Mouse (Mus musculus) gastrocnemius, postnatal 36 days (tissue): Measurements from ENCODE around the gene Adcy4. TPM values are rescaled to one million over a fixed set of nuclear protein-coding genes. Genes with fewer than 3 reads are reported as not detected.

Experiments used
- DNase-seq, 2 experiments: peaks; one replicate each; pipeline ENCODE4 v3.0.0; 2022
- intact Hi-C: fragments of 180-260 bp; cut with DNase I; formaldehyde crosslinking; loops from one replicate; pipeline ENCODE4 v1.15.1; 2025
- total RNA-seq, 2 experiments: library from RNA; stranded (reverse); gene quantifications; 2 replicates each; pipeline ENCODE4 v1.2.3; 2021

Adcy4 gene
- total RNA-seq, 2 experiments from 2014 or later = 5.3 to 6.5 TPM

DNA sequence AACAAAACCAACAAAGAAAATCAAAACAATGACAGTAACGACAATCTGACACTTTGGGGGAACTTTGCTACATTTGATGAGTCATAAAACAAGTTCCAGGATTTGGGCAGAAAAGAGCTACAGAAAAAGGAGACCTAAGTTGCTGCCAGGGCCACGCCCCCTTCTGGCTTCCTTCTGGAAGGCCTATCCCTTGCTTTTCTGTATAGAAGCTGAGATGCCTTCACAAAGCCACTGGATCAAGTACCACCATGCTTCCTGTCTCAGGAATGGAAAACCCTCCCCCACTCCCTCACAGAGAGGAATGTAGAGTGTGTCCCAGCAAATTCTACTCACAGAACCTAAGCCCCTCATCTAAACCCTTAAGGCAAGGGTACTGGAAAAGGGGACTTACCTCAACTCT lies 10.1 kb upstream of the Adcy4 start:
- DNase-seq = no peak
- intact Hi-C loops = no loop called here

DNA sequence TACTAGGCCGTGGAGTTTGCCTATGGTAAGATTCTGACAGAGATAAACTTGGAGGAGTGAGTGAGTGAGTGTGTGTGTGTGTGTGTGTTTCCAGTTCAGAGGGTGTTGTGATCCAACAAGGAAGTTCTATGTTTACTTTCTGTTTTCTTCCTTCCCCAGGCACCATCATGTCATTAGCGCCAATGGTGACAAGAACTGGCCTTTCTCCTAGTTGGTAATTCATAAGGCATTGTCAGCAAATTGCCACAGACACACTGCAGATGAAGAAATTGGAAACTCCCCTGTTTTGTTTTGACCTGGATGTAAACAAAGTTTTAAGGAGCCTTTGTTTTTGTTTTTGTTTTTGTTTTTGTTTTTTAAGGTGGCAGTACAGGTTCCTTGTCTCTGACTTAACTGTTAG lies 9.6 kb upstream of the Adcy4 start:
- DNase-seq = no peak

DNA sequence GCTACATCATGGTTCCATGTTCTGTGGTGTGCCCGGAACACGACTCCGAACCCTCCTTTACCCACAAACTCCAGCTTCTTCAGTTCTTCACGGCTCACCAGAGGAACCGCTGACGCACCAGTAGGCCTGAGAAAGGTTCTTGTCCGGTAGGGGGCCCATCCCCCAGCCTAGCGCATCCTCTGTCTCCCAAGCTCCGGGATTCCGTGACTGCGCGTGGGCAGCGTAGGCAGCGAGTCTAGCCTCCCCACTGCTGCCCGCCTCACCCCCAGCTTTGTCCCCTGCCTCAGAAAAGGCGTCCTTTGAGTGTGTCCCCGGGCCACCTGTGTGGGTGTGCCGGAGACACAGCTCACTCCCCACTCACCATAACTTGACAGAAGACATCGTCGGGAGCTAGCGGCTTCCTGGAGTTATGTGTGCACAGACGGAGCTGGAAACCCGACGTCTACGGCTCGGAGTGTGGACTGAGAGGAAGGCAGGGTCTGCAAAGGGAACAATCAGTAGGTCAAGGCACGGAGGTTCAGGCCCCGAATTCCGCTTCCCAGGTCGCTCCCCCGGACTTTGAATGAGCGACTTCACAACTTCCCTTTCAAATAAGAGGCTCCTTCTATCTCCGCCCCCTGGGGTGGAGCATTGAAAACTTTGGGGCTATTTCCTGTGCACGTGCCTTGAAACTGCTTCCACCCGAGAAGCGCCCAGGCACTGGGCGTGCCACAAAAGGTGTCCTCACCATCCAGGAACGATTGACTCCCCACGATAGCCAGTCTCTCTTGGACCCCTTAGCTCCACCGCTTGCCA lies 4.6 kb upstream of the Adcy4 start, which contains the start of gene Ripk3:
TSS of gene Ripk3 (minus strand) at position 610 of the 795 bp plus-strand sequence.
- DNase-seq = no peak
- intact Hi-C loops = no loop called here

More for the DNA sequence above, 9.6 kb upstream of the Adcy4 start:
- intact Hi-C loops = no loop called here

DNA sequence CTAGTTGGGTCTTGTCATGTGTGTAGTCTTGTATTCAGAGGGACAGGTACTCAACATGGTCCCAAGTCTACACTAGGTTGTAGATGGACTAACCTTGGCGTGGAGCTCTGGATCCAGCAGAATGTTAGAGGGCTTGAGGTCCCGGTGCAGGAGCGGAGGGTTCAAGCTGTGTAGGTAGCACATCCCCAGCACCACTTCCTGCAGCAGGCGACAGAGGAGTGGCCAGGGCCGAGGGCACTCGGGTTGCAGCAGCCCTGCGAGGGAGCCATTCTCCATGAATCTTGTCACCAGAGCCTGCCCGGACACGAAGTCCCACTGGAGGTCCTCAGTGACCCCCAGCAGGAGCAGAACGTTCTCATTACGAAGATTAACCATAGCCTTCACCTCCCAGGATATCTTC lies 3.8 kb upstream of the Adcy4 start:
- DNase-seq = no peak
- intact Hi-C loops = no loop called here

DNA sequence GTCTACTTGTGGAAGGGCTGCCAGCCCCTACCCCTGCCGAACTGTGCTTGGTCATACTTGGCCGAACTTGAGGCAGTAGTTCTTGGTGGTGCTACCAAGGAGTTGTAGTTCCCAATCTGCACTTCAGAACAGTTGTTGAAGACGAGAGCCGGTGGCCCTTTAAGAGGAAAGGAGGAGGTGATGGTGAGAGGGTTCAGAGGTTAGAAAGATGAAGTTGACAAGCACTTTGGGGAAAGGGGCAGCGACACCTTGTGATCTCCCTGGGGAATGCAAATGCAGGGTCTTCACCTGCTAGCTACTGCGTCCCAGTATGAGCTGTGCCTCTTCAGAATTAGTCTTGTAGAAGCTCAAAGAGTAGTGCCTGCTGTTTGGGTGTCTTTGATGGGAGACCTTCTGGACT lies 1.3 kb upstream of the Adcy4 start:
- intact Hi-C loops = no loop called here
- no peak for DNase-seq

DNA sequence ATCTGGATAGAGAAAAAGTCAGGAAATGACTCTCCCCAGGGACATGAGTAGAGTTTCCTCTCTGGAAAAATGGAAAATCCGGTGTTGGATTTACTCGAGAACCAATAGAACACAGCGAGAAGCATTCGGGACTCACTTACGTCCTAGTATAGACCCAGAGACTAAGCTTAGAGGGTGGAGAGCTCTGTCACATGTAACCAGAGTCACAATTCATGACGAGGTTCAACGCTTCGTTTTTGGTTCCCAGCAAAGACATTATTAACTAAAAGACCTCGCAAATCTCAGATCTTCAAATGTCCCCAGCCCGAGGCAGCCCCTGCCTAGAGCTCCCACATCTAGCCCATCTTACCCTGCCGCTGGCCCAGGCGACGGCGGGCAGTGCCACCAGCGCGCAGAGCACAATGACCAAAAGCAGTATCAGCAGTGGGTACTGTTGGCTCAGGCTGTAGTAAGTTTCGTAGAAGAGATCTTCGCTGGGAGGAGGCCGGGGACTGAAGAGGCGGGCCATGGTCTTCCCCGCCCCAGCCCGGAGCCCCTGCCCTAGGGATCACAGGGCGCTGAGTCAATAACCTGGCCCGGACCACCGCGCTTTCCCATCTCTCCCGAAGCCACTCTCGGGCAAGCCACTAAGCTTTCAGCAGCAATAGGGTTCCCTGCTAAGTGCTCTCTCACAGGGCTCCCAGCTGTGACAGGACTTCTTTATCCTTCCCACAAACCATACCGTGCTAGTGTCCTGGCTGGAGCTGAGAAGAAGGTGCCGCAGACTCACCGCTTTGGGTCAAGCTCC lies 531 bp downstream of the Adcy4 start:
- no peak for DNase-seq
- intact Hi-C loops = loop anchor here (5.0 kb wide), 1 partner anchor 134 kb away; no protein-coding TSS in a partner anchor

DNA sequence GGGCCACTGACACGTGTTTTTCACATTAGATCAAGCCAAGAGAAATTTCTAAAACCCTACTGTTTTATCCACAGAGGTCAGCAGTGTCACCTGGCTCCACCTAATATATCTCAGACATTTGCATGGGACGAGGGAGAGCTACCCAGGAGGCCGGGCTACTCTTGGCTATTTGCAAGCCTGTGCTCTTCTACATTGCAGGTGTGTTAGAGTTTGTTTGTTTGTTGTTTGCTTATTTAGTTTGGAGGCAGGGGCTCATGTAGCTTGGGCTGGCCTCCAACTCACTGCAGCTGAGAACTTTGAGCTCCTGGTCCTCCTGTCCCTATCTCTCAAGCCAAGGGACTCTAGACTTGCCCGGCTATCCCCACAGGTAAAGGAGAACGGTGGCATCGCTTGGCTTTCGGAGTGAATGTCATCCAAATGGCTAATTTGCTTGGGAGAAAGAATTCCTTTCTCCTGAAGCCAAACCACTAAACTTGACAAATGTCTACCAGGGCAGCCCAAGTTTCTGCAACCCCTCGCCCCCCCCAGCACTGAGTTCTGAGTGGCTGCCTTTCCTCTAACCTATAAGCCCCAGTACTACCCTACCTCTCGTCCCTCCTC lies 1.4 kb downstream of the Adcy4 start:
- intact Hi-C loops = loop anchor here (5.0 kb wide), 1 partner anchor 135 kb away; no protein-coding TSS in a partner anchor
- DNase-seq = no peak

DNA sequence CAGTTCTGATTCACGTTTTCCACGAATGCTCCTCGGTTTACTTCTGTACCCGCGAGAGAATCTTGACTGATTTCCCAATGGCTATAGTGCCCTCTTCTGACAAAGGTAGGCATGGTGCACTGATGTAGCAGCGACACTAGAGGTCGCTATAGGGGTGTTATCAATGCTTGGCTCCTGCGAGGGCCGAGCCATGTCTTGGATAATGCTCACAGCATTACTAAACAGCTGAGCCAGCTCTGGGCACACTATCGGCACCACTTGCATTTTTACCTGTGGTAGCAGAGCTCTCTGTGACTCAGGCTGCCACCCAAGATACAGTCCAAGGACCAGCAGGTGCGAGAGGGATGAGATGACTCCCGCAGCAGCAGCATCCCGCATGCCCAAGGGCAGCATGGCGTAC lies 2.6 kb downstream of the Adcy4 start:
- peak in 1 of 2 experiments; percentile 35 for DNase-seq
- intact Hi-C loops = loop anchor here (2.0 to 5.0 kb wide), 2 partner anchors 81 to 136 kb away; no protein-coding TSS in a partner anchor

DNA sequence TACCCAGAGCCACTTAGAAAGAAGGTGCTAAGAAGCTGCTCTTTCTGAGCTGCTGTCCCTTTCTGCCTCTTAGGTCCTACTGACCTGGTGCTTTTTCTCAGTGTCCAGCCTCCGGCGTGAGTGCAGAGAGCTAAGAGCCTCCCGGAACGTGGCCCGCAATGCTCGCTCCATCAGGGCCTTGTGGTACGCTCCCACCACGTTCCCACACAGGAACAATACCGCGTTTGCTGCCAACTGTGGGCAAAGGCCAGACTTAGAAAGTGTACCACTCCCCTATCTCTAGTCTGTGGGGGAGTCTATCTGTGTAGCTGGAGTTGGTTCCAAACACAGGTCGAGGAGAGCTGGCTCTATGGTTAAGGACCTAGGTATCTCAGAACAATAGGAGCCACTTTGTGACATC lies 3.2 kb downstream of the Adcy4 start:
- DNase-seq = no peak
- intact Hi-C loops = loop anchor here (2.0 to 5.0 kb wide), 2 partner anchors 82 to 137 kb away; no protein-coding TSS in a partner anchor

DNA sequence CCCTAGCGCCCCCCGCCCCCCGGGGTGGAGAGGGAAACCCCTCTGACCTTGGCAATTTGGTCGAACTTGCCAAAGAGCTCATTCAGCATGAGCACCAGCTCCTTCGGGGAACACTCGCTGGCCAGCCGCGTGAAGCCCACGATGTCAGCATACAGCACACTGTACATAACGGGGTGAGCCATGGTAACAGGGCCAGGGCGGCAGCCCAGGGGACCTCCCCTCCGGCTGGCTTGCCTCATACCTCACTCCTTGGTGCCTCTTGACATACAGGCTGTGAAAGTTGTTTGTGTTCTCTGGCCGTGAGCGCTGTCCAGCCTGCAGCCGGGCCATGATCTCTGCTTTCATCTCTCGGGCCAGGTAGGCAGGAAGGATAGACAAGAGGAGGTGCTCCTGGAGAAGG lies 4.2 kb downstream of the Adcy4 start:
- intact Hi-C loops = loop anchor here (2.0 to 5.0 kb wide), 2 partner anchors 83 to 138 kb away; no protein-coding TSS in a partner anchor
- no peak for DNase-seq

DNA sequence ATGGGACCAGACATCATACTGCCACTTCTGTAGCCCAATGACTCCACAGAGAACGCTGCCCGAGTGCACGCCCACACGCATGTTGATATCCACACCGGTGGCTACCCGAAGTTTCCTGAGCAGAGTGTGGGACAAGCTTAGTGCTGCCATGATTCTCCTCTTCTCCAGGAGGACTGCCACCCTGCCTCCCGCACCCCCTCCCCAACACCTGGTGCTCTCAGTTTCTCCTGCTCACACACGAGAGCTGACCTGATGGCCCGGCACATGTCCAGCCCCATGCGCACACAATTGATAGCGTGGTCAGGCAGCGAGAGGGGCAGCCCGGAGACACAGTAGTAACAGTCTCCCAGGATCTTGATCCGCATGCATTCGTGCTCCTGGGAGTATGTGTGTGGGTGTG lies 5.2 kb downstream of the Adcy4 start:
- intact Hi-C loops = no loop called here
- no peak for DNase-seq

DNA sequence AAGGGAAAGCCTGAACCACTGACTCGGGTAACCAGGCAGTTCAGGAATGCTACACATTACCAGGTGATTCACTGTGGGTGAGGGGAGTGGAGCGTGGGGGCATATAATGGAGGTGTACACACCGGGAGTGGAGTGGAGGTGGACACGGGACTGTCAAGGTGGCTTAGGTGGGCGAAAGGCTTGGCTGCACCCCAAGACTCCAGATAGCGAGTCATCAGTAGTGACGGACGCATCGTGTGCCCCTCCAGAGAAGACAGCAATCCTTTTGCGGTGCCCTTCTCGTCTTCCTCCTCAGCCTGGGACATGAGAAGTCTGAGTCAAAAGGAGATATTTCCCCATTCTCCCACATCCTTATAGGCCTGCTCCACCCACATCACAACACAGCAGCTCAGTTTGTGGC lies 6.1 kb downstream of the Adcy4 start:
- no peak for DNase-seq
- intact Hi-C loops = no loop called here

DNA sequence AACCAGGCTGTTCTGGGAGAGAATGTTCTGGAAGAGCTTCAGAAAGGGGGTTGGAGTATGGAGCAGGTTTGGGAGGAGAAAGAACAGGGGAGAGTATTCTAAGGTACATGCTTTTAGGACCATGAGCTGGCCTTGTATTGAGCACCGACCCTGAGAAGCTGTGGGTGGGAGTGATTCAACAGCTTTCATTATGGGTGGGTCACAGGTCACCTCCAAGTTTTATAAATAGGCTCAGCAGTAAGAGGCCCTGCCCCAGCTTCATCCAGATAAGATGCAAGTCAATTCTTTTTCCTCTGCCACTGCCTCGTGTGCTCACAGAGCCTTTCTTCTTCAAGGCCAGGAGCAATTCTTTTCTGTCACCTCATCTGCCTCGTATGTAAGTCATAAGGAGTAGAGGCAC lies 6.7 kb downstream of the Adcy4 start:
- intact Hi-C loops = no loop called here
- DNase-seq = no peak

DNA sequence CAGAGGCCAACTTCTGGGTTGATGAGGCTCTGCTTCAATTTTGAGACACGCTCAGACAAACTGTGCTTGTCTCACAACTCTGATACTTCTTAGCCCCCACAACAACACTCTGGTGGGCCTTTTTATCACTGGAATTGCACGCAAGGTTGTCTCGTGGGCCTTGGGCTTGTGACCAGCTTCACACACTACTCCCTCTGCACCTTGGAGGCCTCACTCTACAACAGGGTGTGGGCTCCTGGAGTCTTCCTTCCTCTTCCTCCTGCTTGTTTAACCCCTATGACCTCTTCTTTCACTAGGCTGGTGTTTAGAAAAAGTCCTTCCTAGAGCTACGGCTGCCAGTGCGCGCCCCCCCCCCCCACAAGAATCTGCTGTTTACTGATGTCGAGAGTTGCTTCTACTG lies 7.2 kb downstream of the Adcy4 start:
- no peak for DNase-seq
- intact Hi-C loops = no loop called here

DNA sequence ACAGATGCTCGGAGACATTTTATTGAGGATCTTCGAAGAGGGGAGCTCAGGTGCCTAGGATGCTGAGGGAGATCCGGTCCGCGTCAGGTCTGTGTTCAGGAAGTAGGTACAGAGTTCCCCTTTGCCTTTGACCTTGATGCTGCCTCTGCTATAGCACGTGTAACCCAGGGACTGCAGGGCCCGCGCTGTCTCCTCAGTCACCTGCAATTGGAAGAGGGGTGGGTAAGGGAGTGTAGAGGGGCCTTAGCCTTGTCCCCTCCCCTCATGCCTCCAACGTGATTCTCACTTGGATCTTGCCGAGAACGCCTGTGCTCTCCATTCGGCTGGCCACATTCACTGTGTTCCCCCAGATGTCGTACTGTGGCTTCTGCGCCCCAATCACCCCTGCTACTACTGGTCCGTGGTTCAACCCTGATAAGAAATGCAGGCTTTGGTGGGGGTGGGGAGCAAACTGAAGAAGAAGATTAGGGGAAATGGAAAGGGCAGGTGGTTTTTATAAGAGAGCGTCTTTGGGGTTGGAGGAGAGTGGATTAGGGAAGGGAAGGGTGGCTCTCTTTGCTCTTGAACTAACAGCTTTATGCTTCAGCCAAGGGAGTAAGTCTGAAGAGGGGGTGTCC lies 14.7 kb downstream of the Adcy4 start:
- intact Hi-C loops = no loop called here
- no peak for DNase-seq

DNA sequence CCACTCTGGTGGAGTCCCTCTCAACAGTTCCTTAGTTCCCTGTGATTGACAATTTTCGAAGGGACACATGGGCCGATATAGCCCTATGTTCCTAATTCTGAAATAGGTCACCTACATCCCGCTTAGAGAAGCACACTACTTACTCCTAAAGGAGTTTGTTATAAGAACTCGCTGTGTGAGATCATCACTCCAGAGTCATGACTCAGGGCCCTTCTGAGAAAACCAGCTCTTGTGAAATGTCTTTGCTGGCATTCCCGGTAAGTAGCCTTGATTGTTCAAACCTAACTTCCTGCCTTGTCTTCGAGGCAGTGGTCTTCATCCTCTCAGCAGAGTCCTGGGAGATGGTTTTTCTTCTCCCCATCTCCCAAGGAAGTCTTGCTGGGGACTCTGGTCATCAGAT lies 15.3 kb downstream of the Adcy4 start:
- intact Hi-C loops = no loop called here
- DNase-seq = no peak

DNA sequence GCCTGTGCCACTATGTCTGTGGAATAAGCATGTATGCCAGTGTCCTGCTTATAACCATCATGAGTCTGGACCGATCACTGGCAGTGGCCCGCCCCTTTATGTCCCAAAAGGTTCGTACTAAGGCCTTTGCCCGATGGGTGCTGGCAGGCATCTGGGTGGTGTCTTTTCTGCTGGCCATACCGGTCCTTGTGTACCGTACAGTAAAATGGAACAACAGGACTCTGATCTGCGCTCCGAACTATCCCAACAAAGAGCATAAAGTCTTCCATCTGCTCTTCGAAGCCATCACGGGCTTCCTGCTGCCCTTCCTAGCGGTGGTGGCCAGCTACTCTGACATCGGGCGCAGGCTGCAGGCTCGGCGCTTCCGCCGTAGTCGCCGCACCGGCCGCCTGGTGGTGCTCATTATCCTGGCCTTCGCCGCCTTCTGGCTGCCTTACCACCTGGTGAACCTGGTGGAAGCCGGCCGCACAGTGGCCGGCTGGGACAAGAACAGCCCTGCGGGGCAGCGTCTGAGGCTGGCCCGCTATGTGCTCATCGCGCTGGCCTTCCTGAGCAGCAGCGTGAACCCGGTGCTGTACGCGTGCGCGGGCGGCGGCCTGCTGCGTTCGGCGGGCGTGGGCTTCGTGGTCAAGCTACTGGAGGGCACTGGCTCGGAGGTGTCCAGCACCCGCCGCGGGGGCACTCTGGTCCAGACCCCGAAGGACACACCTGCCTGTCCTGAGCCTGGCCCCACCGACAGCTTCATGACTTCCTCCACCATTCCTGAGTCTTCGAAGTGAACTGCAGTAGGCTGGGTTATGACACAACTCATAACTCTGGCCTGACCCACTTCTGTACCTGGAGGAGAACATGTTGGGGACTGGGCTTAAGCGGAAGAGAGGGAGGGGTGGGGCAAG lies 16.1 kb downstream of the Adcy4 start:
- intact Hi-C loops = no loop called here
- DNase-seq = peak; percentile 40 to 54

DNA sequence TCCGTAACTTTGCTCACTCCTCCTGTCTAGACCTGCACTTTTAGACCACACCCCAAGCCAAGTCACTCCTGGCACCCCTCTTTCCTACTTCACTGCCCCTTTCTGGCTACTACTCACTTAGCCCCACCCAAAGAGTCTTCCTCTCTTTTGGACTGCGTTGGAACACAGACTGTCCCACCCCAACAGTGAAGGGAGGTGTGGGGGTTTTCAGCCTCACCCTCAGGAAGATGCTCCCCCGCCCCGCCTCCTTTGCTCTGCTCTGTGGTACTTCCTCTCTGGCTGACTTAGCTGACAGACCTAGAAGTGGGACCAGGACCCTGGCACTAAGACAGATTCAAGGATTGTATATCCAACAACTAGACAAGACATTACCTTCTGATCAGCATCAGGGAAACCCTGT lies 18.2 kb downstream of the Adcy4 start, which contains the start of gene Ltb4r1:
TSS of gene Ltb4r1 (plus strand) at position 267 of the 400 bp plus-strand sequence.
- no peak for DNase-seq
- intact Hi-C loops = no loop called here

DNA sequence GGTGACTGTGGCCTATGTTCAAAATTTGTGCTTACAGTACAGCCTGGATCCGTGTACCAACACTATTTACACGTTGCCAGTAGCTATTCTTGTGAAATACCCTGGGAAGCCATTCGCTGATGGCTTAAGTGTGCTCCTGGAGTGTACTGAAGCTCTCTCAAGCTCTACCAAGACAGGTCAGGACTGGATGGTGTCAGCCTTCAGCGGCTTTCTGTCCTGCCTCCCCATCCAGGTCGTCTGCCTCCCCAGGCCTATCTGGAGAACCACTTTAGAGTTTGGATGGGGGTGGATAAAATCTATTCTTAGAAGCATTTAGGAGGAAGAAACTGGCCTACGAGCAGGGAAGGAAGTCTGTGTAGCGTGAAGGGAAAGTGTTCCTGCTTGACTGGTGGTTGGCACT lies 20.7 kb downstream of the Adcy4 start:
- no peak for DNase-seq
- intact Hi-C loops = no loop called here
